Mouse (Mus musculus) cerebellum, adult (tissue): ENCODE measurements at regions not wholly inside any gene's neighbourhood (a gene's known extent, or its start where the extent isn't known, plus 50 kb on each side); places are given as distances from the start of the nearest gene placed in this dataset.

Source experiments
- ATAC-seq: cut with Nextera tagmentation; 2 replicates; pipeline ENCODE4 v1.9.2; 2017; ENCODE audit warnings: mild to moderate bottlenecking, moderate library complexity, mixed read lengths; ENCODE audit not compliant: insufficient number of reproducible peaks, low FRiP score, low TSS enrichment

DNA sequence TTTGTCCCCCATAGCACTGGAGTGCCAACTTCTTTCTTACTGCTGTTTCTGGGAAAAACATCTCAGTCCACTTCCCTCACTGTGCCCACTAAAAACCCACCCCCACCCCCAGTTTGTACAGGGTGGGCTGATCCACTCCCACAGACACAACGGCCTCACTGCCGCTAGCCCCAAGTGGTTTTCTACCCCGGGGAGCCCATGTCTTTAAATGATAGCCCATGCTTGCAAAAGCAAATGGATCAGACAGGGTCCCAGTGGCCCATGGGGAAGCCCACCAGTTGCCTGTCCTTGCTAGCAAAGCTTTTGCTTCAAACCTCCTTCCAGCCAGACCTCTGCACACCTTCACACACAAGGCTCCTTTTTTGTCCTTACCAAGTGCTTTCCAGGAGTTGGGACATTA lies 257.0 kb upstream of the Rnaseh2b start:
- ATAC-seq = no peak

DNA sequence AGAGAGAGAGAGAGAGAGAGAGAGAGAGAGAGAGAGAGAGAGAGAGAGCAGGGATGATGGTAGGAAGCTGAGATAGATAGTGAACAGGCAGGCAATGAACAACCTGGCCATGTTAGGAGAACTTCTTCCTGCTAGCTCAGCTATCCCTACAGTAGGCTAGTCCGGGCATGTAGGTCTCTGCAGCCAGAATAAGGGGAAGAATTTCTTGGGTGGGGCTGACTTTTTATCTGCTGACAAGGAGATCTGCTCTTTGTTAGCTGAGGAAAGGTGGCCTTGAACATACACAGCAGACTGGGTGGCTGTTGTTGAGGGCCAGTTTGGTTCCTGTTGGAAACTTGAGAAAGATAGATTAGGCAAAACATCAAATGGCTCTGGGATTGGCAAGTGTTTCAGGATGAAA lies 254.9 kb upstream of the Rnaseh2b start:
- no peak for ATAC-seq

DNA sequence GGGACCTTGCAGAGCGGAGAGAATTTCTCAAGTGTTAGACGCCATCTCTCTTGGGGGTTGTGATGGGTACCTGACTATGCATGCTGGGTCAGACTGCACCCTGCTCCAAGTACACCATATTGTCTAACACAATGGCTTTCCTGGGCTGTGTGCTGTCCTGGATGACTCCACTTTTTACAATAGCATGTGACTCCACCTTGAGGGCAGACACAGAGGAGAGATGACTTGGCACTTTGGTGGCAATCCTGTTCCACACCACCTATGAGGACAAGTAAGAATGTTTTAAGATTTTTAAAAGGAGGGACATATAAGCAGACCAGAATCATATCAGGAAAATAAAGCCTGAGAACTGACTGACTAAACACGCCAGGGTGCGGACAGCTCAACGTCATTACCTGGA lies 254.5 kb upstream of the Rnaseh2b start:
- no peak for ATAC-seq

DNA sequence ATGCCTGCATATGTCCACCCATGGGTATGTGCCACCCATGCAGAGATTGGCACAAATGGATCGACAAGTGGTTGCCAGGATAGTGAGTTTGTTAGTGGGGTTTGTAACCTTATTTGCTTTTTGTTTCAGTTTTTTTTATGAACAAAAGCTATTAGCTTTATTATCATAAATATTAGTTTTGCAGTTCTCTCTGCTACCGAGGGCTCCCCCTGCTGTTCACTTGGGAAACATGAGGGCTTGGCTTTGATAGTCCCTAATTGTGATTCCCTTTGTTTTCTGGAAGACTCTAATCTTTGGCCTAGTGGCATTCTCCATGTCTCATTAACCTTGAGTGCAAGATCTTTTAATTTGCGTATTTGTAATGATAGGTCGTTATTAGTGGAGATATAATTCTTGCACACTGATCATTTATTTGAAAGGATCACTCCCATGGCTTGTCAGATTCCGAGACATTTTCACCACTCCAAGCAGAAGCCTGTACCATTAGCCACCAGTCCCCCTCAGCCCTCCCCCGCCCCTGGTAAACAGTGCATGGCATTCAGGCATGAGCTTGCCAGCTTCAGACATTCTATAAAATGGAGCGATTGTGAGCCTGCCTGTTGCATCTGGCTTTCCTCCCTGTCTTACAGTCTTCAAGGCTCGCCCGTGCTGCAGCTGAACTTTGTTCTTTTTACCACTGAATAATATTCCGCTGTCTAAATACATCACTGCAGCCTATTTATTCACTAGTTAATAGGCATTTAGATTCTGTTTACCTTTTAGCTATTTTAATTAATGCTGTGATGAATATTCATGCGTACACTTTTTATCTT lies 249.9 kb upstream of the Rnaseh2b start:
- ATAC-seq = no peak

DNA sequence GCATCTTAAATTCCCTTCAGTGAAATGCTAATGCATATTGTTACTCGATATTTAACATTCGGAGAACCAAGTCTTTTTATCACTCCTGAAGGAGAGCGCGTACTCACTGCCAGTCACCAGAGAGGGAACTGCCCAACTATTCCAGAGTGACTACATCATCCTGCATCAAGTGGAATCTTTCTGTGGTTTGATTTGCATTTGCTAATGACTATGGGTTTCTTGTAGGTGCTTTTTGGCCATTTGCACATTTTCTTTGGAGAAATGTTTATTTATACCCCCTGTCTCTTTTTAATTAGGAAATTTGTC lies 249.3 kb upstream of the Rnaseh2b start:
- no peak for ATAC-seq

DNA sequence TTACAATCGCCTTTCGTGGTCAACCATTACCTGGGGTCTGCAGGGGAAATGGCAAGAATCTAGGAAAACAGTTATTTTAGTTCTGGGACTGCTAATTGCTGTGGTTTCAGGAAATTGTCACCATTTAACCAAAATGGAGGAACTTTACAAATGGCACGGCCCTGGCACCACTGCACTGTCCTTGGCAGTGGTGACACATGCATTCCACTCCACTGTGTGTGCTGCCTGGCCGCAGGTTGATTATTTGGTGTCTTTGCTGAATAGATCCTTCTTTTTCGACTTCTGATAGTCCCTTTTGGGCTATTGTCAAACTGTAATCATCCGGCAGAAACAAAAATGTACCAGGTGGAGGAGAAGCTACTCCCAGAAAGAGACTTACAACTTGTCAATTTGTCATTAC lies 241.4 kb upstream of the Rnaseh2b start:
- ATAC-seq = no peak

DNA sequence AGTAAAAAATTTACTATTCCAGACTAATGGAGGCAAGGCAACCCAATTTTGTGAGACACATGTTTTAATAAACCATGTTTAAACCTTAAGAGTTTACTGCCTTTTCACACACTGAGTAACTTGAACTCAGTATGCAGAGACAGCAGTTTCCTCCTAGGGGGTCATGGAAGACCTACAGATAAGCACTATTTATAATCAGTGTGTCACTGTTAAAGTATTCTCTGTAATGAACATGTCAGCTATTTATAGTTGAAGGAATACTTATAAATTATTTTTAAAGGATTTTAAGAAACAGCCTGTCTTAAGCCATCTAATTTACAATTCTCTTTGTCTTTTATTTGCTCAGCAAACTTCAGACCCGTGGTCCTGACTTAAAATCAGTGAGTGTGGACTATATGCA lies 240.5 kb upstream of the Rnaseh2b start:
- ATAC-seq = no peak

DNA sequence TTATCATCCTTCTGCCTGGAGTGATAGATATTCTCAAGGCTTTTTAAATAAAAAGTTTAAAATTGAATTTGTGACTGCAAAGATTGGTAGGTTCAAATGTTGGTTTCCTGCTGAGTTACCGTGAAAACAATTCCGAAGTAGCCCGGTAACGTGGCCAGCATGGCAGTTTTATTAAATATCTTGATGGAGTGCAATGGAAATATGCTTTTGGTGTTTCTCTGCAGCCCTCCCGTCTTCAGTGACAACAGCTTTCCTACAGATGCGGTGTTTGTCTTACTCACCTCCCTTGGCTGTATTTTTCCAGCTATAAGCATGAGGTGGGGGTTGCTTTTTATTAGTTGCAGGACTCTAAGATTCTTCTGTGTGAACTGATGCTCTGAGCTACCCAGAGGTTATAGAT lies 239.4 kb upstream of the Rnaseh2b start:
- no peak for ATAC-seq

DNA sequence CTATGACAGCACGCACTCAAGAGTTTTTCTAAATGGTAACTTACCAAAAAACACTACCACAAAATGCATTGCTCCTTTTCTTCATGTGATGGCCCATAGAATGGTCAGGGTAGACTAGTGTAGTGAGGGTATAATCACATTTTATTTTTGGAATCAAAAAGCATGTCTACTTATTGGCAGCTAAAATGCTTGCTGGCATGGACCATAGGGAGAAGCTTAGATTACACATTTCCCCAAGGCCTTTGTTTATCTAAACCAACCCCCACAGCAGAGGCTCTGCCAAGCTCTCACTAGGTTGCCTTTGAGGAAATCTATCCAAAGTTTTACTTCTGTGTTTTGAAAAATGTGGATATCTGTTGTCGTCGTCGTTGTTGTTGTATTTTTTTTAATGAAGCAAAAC lies 235.3 kb upstream of the Rnaseh2b start:
- ATAC-seq = no peak

DNA sequence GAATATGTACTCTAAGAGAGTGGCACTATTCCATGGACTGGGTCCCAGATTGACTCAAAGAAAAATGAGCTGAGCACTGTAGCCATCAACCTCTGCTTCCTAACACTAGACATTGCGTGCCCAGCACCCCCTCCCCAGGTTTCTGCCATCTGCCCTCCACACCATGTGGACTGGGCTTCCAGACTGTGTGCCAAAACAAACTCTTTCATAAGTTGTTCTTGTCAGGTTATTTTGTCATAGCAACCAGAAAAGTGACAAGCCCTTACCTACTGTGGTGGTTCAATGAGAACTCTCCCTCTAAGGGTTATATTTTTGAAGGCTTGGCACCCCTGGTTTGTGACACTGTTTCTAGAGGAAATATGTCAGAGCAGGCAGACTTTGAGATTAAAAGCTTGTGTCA lies 234.3 kb upstream of the Rnaseh2b start:
- no peak for ATAC-seq

DNA sequence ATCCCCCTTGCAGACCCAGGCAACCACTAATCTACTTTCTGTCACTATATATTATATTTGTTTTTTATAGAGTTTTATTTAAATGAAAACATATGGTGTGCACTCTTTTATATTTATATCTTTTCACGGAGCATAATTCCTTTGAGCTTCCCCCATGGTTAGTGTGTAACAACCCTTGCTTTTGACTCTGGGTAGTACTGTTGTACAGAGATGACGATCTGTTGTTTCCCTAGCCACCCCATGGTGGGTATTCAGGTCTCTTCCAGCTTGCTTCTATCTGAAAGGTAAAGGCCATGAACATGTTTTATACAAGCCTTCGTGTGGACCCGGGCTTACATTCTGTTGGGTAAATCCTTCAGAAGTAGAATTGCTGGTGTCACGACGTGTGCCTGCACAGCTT lies 221.2 kb upstream of the Rnaseh2b start:
- no peak for ATAC-seq

DNA sequence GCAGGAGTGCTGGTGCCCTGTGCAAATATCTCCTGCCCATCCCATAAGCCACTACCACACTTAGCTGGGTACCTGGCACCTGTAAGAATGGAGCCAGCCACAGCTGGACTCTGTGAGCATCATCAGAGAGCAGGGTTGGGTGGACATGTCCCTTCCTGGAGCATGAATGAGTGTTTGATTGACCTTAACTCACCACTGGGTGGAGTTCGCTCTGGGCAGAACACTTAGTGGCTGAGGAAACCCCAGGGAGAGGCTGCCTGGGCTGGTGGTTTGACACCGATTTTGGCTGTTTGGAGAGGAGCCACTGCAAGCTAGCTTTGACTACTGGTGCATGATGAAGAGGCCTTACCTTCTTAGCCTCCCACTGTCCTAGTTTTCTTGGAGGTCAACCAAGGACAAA lies 208.3 kb upstream of the Rnaseh2b start:
- ATAC-seq = no peak

DNA sequence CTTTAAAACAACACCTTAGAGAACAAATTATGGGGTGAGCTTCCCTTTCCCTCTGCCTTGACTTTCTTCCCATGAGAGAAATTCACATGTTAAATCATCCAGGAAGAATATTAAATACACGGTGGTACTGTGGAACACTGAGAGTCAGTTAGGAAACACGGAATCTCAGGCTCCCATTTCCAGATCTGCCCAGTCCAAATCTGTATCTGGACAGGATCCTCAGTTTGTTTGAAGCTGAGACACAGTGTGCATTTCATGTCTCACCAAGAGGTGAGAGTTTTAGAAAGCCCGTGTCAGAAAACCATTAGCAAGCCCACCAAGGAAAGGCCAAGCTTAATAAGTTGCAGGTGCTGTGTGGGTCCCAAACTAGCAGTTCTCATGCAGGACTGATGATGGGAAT lies 204.2 kb upstream of the Rnaseh2b start:
- ATAC-seq = no peak

DNA sequence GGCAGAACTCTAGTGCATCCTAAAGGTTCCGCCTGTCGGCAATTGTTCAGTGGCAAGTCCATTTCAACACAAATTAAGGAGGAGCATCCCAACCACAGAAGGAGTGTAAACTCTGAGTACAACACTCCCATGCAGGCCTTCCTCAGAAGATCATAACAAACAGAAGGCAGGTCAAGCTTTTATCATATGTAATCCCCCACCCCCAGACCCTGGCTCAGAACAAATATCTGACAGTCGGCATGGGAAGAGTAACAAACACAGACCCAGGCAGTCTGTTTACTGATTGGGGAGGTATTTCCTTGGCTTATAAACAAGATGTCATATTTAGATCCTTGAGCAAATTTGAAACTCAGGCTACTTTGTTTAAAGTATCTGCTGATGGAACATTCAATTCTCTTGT lies 174.9 kb upstream of the Rnaseh2b start:
- no peak for ATAC-seq

DNA sequence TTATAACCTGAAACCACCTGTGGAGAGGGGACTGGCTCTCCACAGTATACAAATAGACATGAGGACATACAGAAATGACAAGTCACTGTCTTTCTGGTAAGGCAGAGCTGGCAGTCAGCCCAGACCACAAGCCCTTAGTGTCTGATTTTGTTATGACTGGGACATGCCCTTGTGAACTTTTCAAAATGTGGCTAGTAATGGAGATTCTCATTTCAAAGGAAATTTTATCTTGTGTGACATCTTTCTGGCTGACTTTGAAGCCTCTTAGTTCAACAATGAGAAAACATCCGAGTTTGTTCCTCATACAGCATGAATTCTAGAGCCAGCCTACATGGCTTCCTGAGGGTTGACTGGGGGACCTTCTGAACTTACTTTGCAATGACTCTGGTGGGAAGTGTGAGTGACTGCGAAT lies 173.8 kb upstream of the Rnaseh2b start:
- ATAC-seq = no peak

DNA sequence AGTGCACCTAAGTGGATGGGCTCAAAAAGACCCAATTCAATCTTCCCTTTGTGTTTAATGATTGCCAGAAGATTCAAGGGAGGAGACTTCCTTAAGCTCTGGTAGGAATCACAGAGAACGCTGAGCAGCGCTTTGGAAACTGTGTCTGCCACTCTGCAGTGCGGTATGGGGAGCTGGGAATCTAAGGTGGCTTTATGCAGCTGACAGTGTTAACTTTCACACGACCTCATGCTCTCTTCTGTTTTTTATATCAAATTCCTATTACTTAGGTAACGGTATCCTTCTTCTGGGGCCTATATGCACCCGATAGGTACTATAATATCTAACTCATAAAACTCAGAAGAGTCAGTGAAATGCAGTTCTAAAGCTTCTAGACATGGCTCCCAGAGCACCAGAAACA lies 163.5 kb upstream of the Rnaseh2b start:
- ATAC-seq = no peak

DNA sequence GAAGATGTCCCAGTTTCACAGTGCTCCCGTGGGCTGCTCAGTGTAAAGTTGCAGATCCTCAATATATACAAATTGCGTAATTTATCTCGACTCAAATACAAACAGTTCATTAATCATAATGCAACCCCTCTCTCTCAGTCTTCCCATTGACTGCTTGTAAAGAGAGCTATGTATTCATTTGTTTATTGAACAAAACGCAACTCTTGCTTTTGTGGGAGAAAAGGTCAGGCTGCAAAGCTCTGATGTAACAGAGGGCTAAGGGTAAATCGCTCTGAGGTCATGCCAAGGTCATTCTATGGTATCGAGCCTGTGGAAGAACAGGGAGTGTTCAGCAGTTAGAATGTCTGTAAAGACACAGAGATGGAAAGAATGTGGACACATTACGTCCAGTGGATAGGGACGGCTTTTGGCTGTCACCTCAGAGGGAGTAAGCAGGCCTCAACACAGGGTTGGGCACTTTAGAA lies 160.0 kb upstream of the Rnaseh2b start:
- no peak for ATAC-seq

DNA sequence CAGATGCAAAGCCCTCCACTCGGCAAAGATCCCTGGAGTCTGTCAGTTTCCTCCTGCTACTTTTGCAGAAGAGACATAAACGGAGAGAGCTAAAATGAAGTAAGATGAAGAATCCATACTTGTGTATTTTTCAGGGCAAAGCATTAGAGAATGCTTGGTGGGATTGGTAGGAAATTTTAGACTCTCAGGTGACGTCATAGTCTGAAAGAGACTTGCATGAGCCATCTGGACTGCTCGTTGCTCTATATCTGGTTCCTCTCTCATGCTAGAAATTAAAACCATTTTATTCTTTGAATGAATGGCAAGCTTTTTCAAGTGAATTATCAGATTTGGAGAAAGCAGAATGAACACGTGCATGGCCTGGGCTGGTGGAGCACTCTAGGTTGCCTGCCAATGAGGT lies 154.4 kb upstream of the Rnaseh2b start:
- no peak for ATAC-seq

DNA sequence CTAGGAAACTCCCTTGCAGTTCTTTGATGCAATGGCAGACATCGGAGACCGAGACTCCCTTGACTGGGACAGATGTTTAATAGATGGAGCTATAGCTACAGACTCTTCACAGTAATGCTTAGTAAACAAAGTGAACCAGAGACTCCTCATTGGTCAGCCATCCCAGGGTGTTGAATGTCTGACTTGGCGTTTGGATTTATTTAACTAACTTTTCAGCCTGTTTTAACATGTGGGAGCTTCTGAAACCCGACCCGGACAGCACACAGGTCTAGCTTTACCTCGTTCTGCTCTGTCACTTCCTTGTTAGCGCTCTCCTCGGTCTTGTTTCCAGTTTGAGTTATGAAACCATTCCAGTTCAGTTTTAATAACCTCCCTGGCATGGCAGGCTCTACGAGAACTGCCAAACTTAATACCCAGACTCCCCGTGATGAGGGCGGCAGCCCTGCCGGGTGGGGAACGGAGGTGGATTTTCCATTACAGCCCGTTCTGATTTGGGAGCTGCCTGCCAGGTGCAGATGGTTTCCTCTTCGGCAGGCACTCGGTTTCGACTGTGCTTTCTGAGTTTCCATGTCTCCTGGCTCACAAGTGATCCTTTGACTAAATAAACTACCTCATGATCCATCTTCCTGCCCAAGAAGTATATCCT lies 147.9 kb upstream of the Rnaseh2b start:
- ATAC-seq = no peak

DNA sequence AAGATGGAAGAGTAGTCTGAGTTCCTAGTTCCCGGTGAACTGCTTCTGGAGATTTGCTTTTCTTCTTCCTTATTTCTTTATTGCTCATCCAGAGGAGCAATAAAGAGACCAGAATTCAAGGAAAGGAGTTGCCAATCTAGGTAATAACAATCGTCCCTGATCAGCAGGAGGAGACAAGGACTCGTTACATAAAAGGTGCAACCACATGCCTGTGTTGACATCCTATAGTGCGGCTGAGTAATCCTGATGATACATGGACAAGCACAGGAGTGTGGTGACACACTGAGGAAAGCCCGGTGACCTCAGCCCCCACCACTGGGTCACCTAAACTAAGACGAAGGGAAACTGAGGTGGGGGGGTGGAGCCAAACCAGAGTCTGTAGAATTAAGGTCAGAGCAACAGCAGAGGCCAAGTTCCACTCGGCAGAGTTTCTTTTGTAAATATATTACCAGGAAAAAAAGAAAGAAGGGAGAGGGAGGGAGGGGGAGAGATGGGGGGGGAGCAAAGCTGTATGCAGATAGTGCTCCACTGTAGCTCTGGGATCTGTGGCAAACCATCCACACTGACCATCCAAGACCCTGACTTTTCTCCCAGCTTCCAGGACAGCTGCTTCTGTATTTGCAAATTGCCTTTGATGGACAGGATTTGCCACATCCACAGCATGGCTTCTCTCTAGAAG lies 135.2 kb upstream of the Rnaseh2b start:
- ATAC-seq = no peak

DNA sequence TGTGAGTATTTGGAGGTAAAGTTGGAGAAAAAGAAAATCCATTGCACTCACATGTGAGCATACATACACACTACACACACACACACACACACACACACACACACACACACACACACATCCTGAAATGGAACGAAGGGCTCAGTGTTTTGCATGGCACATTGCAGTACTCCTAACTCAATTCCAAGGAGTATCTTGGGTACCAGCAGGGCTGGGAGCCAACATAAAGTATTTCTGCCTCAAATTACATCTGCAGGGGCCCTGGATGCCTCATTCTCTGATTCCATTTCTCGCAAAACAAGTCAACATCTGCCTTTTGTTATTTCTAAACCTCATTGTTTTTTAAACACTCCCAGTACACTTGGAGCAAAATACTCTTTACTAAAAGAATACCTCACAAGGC lies 132.7 kb upstream of the Rnaseh2b start:
- ATAC-seq = no peak
